Mouse (Mus musculus) G1E (cell line): Measurements from ENCODE around the gene Paqr5.

Experiments used
- CTCF ChIP-seq: IDR thresholded peaks from 2 replicates; pipeline ENCODE4 v1.5.1; 2012; ENCODE audit warnings: low read depth, low read length, inconsistent platforms, mixed read lengths
- GATA1 ChIP-seq: IDR thresholded peaks from 2 replicates; pipeline ENCODE4 v1.6.1; 2012; ENCODE audit warnings: borderline replicate concordance, low read length, inconsistent platforms, mixed read lengths
- TAL1 ChIP-seq: conservative IDR thresholded peaks from 2 replicates; pipeline ENCODE4 v1.6.1; 2012; ENCODE audit warnings: low read depth, low read length, inconsistent platforms, mixed read lengths

GRCm38 (mm10) chr9:62057881-62058506, 31.3 kb upstream of the Paqr5 start:
- TF ChIP-seq CTCF (no peak), TAL1 (no peak), GATA1 (no peak)
